Mouse (Mus musculus) adrenal gland, adult 18-20 months (tissue): Measurements from ENCODE around the gene Gnai2. TPM values are rescaled to one million over a fixed set of nuclear protein-coding genes. Genes with fewer than 3 reads are reported as not detected.

Experiments
- DNase-seq, 2 experiments: peaks; one replicate each; pipeline ENCODE4 v3.0.0; 2021 to 2022; ENCODE audit warnings: low spot score in 2 of 2
- total RNA-seq, 2 experiments: library from RNA; stranded (reverse); gene quantifications; 1 replicate in 1 of 2; 2 replicates in 1 of 2; pipeline ENCODE4 v1.2.3; 2021

The Gnai2 gene
- total RNA-seq, 2 experiments from 2014 or later: 238 to 263 TPM

- no peak for DNase-seq
Measured at GRCm38 (mm10) chr9:107612945-107613569, 22.1 kb downstream of the Gnai2 start.

DNA sequence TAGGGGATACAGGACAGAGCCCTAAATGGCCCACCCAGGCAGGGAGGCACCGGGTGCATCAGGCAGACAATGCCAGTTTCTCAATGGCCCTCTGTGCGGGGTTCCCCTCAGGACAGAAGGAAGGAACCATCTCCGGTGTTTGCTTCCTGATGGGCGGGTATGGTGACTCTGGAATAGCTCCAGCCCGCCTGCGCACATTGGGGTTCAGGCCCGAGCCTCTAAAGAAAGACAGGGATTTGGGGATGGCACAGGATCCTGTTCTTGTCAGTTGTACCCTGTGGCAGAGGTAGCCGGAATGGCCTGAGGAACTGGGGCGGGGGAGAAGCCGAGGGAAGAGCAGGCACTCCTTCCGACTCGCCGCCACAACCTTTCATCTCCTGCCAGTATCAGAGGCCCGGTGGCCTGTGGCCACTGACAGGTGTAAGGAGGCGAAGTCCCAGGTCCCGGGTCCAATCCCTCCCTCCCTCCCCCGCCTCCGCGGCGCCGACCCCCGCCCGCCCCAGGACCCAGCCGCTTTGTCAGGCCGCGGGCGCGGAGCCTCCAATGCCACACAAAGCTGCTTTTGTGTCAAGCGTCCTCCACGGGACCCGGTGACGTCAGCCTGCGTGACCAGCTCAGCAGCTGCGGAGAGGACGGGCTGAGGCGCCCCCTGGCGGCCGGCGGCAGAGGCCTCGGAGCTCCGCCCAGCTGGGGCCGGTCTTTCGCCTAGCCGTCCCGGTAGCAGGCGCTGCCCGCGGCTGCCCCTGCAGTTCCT, 22.8 kb downstream of the Gnai2 start:
- peak; percentile 100 for DNase-seq

DNA sequence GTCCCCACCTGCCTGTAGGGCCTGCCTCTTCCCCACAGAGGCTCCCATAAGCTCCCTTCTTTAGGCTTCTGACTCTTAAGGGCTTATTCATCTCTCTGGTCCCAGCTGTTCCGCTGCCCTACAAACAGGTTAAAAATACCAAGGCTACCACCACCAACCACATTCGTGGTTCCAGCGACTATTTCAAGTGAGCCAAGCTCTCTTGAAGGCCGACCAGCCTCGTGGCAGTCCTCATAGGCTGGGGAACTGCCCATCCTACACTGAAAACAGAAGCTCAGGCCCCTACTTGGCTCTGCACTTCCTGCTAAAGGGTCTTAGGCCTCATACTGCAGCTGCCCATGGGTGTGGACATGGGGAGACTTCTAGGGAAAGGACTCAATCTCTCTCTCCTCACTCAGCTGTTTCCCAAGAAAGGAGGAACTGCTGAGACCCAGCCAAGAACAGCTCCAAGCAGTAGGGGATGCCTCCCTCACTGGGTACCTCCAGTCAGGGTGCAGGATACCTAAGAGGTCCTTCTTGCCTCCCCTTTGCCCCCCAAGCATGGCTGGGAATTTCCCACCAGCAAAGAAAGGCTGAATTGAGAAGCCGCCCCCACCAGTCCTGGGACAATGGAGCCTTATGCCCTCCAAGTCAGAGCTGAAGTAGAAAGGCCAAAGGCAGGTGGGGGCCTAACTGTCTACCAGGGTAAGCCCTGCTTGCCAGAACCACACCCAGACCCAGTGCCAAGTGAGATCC, 23.5 kb downstream of the Gnai2 start:
- DNase-seq: no peak

DNA sequence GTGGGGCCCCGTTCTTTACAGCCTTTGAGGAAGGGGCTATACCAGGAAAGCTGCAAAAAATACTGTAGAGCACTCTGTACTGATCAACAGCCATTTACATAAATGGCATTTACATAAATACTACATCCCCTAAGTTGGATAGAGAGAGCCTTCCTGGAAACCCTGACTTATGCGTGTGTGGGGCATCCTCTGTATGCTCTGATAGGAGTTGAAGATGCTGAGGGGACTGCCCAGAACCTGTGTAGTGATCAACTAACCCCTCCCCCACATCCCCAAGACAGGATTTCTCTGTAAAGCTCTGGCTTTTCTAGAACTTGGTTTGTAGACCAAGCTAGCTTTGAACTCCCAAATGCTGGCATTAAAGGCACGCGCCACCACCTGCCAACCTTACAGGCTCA, 25.7 kb downstream of the Gnai2 start:
- DNase-seq: no peak

GRCm38 (mm10) chr9:107608741-107609432, 26.3 kb downstream of the Gnai2 start, which contains the start of gene Sema3b:
Sema3b (minus strand) TSS chr9:107609229.
- DNase-seq: no peak

GRCm38 (mm10) chr9:107607653-107608245, 27.4 kb downstream of the Gnai2 start:
- no peak for DNase-seq

GRCm38 (mm10) chr9:107607036-107607435, 28.1 kb downstream of the Gnai2 start:
- no peak for DNase-seq

DNA sequence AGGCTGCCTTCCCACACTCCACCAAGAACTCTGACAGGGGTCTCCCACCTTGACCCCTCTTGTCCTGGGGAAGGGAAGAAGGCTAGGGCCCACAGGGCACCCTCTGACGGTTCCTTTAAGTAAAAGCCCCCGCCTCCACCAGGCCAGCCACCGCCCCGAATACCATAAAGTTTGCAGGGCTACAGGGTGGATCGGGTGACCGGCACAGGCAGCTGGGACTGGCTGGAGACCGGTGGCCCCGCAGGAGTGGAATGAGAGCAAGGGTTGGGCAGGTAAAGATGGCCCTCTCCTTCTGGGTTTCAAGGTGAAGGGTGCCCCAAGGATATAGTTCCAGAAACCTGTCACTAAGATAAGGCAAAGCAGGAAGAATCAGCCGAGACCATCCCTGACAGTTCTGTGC, 28.6 kb downstream of the Gnai2 start:
- no peak for DNase-seq

DNA sequence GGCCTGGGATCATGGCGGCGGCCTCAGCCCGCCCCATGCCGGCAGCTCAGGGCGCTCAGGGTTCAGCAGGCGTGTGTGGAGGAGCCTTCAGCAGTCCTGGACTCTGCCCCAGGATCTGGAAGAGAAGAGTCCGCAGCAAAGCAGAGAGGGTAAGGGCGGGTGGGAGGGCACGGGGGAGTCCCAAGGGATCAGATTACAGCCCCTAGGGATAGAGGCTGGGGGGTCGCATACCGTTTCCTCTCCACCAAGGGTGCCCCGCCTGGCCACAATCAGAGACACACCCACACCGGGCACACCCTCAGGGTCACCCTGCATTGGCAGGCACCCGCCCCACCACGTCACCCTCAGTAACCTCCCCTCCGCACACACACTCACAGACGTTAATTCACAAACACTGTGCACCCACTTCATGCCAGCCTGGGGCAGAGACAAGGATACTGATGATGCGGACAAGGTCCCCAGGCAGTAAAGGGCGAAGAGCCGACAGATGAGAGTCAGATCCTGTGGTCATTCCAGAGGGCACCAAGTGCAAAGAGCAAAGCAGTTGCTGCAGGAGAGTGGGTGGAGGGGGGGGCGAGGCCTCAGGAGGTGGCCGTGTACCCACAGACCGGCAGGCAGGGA, 30.0 kb downstream of the Gnai2 start:
- DNase-seq: no peak

- no peak for DNase-seq
Measured at GRCm38 (mm10) chr9:107603251-107603650, 31.9 kb downstream of the Gnai2 start.

GRCm38 (mm10) chr9:107602068-107602648, 33.0 kb downstream of the Gnai2 start:
- DNase-seq: peak; percentile 97 to 98

GRCm38 (mm10) chr9:107601275-107601674, 33.9 kb downstream of the Gnai2 start:
- DNase-seq: no peak

- no peak for DNase-seq
Measured at GRCm38 (mm10) chr9:107600745-107601144, 34.4 kb downstream of the Gnai2 start.

GRCm38 (mm10) chr9:107599842-107600241, 35.3 kb downstream of the Gnai2 start:
- DNase-seq: no peak

GRCm38 (mm10) chr9:107599433-107599832, 35.7 kb downstream of the Gnai2 start:
- no peak for DNase-seq

DNA sequence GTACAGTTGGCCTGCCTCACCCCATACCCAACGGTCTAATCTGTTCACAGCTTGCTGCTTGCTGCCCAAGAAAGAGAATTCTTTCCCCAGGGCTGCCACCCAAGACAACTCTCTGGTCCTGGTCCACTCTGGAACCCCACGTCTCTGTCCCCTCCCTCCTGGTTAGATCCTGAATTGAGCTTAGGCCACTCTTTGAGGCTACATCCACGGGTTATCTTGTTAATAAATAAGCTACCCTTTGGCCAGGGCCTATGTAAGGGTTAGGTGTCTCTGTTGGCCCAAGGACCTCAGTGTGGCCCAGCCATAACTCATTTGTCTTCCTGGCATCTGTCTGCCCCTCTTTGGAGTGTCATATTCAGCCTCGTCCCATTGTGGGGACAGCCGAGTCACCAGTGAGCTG, 36.8 kb downstream of the Gnai2 start:
- no peak for DNase-seq

DNA sequence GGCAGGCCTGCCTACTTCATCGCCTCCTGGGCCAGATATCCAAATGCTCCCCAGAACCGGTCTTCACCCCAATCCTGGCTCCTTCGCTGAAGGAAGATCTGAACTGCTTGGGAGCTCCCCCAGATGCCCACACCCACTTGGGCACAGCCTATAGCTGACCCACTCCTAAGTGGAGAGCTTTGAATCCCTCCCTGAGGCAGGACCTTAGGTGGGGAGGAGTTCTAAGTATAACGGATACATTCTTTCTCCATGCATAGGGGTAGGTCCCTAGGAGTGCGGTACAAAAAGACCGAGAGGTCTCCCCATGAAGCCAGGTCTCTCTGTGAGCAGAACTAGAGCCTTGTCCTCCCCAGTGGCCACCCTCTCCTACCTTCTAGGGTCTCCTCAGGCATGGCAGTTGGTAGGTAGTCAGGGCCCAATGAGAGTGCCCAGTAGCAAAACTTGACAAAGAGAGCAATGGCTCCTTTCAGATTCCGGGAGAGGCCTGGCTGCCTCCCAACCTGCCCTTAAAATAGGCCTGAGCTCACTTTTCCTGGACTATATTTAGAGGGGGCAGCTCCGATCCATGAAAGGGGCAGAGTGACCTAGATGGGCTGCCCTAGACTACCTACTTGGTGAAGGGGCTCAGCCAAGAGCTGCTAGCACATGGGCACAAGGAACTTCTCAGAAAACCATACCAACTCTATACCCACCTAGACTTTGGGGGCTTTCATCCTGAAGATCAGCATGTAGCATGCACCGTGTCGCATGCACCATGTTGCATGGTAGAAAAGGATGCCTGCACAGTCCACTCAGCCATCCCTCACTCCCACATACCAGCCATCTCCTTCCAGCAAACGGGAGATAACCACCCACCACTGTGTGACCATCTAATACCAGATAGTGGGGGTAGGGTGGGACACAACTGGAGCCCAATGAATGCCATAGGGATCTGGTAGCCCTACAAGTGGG, 38.3 kb downstream of the Gnai2 start:
- DNase-seq: no peak

- no peak for DNase-seq
Measured at GRCm38 (mm10) chr9:107594281-107595062, 40.7 kb downstream of the Gnai2 start.
